Mouse (Mus musculus): ENCODE data around the gene Angptl6. TPM values are rescaled to one million over a fixed set of nuclear protein-coding genes. Genes with fewer than 3 reads are reported as not detected.
"Not testable (repeated sequence)": the region's sequence is repeated elsewhere in the genome, so short reads cannot be mapped to it uniquely, and the experiment has no call there.

The Angptl6 gene
- total RNA-seq, 2 experiments from 2014 or later = 7.3 to 10.7 TPM

DNA sequence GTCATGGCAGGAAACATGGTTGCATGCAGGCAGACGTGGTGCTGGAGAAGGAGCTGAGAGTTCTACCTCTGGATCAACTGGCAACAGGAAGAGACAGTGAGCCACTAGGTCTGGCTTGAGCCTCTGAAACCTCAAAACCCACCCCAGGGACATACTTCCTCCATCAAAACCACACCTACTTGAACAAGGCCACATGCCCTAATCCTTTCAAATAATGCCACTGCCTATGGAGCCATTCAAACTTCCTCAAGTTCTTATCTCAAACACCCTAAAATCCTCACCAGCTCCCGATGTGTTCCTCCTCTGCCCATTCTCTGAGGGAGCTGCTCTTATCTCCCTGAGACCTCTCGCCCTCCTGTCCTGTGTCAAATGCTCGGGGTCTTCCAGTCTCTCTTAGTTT is 37.3 kb downstream of the Angptl6 start:
- DNase-seq (ENCODE audit: low spot score in 2 of 2) = no peak

DNA sequence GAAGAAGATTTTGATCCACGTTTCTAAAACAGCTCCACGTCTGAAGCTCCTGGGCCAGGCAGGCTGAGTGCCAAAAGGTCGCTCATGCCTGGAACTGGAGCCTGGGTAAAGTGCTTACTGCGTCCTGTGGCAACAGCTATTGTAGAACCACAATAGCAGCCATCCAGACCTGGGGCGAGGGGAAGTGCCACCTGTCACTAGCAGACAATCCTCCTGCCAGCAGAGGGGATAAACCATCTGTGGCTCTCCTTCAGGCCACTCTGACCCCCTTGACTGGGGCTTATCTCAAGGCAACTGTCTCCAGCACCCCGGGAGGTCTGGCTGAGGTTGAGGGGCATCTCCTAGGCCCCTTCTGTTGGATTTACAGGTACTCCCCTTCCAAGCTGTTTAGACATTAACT is 40.6 kb downstream of the Angptl6 start:
- DNase-seq (ENCODE audit: low spot score in 2 of 2) = no peak

GRCm38 (mm10) chr9:20837184-20837947 is 42.2 kb downstream of the Angptl6 start:
- DNase-seq (ENCODE audit: low spot score in 2 of 2) = no peak

DNA sequence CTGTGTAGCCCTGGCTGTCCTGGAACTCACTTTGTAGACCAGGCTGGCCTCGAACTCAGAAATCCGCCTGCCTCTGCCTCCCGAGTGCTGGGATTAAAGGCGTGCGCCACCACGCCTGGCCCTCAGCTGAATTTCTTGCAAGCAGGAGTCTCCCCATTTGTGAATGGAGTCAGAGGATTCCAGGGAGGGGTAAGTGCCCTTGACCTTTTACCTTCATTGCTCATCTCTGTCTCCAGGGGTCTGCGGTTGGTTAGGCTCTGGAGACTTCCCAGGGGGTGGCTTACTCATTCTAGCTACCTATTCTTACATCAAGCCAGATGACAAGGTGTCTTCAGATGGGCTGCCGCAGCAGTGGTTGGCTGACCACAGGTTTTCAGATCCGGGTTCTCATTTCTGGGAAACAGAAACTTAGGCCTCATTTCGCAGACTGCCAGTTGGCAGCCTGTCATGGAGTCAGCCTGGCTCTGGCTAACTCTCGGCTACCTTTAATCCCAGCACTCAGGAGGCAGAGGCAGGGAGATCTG is 44.0 kb downstream of the Angptl6 start:
- DNase-seq (ENCODE audit: low spot score in 2 of 2) = not testable (repeated sequence)

DNA sequence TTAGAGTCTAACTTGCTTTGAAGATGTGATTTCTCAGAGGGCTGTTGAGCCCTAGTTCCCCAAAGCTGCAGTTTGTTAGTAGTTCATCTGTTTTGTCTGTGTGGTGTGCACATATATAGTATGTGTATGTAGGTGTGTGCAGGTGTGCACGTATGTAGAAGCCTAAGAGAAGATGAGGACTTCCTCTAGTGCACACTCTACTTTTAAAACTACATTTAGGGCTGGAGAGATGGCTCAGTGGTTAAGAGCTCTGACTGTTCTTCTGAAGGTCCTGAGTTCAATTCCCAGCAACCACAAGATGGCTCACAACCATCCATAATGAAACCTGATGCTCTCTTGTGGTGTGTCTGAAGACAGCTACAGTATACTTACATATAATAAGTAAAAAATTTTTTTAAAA is 44.6 kb downstream of the Angptl6 start:
- no peak for DNase-seq (ENCODE audit: low spot score in 2 of 2)

DNA sequence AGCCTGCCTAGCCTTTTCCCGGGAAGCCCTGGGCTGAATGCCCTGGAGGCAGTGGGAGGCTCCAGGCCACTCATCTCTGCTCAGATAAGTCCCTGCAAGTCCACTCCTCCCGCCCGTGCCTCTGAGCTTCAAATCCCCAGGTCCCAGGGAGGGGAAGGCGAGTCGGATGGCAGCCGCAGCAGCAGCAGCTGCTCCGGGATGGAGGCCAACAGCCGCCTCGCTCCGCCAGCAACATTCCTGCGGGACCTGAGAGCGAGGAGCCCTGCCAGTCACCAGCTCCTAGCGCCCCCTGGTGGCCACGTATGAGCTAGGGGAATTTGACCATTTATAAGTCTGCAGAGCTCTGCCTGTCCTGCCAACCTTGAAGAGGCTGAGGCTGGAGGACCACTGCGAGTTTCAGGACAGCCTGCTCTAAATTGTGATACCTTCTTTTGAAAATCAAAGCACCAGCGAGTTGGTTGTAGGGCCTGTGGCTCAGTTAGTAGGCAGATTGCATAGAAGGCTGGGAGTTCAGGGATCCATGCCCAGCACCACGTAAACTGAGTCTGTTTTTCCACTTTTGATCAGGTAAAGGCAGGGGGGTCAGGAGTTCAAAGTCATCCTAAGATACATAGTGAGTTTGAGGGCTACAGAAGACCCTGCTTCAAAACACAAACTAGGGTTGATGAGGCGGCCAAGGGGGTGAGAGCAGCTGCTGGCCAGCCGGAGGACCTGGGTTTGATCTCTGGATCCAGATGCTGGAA is 48.5 kb downstream of the Angptl6 start:
- peak; percentile 94 to 95 for DNase-seq (ENCODE audit: low spot score in 2 of 2)

GRCm38 (mm10) chr9:20828127-20828526 is 51.4 kb downstream of the Angptl6 start:
- no peak for DNase-seq (ENCODE audit: low spot score in 2 of 2)

GRCm38 (mm10) chr9:20825781-20826180 is 53.7 kb downstream of the Angptl6 start:
- no peak for DNase-seq (ENCODE audit: low spot score in 2 of 2)

Small RNA genes within 50 kb of the gene (microRNA-seq; reads per million reads assigned to microRNA genes)
- 0.68 to 1.1 reads per million in 2 experiments for gene Mir7081

Other genes starting within 250 kb of the Angptl6 start
- 100 to 1,000 TPM; 310 to 314 TPM for gene Ubl5, start 236.8 kb downstream of the Angptl6 start, total RNA-seq (2021)
- gene Fbxl12, start 235.0 kb downstream of the Angptl6 start, total RNA-seq (2021) = 10 to 100 TPM; 17.9 to 18.9 TPM
- gene Pin1, start 227.6 kb downstream of the Angptl6 start, total RNA-seq (2021) = 10 to 100 TPM; 33.8 to 34.0 TPM
- 10 to 100 TPM; 73.0 to 73.1 TPM for gene Olfm2, start 133.4 kb downstream of the Angptl6 start, total RNA-seq (2021)
- 1 to 10 TPM; 2.3 to 2.7 TPM for gene Col5a3, start 64.7 kb downstream of the Angptl6 start, total RNA-seq (2021)
- gene Rdh8, start 61.2 kb downstream of the Angptl6 start, total RNA-seq (2021) = not detected
- gene A230050P20Rik, start 11.1 kb downstream of the Angptl6 start, total RNA-seq (2021) = 10 to 100 TPM; 55.6 to 56.1 TPM
- 10 to 100 TPM; 21.3 to 25.6 TPM for gene Ppan, start 8.4 kb upstream of the Angptl6 start, total RNA-seq (2021)
- 100 to 1,000 TPM; 114 to 123 TPM for gene Eif3g, start 18.9 kb upstream of the Angptl6 start, total RNA-seq (2021)
- 10 to 100 TPM; 35.5 to 37.1 TPM for gene Dnmt1, start 80.2 kb upstream of the Angptl6 start, total RNA-seq (2021)
- 1 to 10 TPM; 2.1 to 3.5 TPM for gene S1pr2, start 97.1 kb upstream of the Angptl6 start, total RNA-seq (2021)
- 10 to 100 TPM; 60.4 to 62.8 TPM for gene Mrpl4, start 123.0 kb upstream of the Angptl6 start, total RNA-seq (2021)
- 1 to 10 TPM; 2.9 to 3.2 TPM for gene Icam1, start 136.3 kb upstream of the Angptl6 start, total RNA-seq (2021)
- gene Icam4, start 149.6 kb upstream of the Angptl6 start, total RNA-seq (2021) = under 1 TPM; 0.41 to 0.44 TPM
- gene Icam5, start 152.3 kb upstream of the Angptl6 start, total RNA-seq (2021) = 100 to 1,000 TPM; 337 to 341 TPM
- 1 to 10 TPM in 1 of 2 experiments, not detected in 1; 2.0 TPM for gene Zglp1, start 187.4 kb upstream of the Angptl6 start, total RNA-seq (2021)
- 1 to 10 TPM in 1 of 2 experiments, under 1 TPM in 1; 0.55 to 1.6 TPM for gene Gm49373, start 193.4 kb upstream of the Angptl6 start, total RNA-seq (2021)
- gene Fdx1l, start 193.9 kb upstream of the Angptl6 start, total RNA-seq (2021) = 10 to 100 TPM; 53.6 to 58.8 TPM
- 1 to 10 TPM; 1.8 to 2.0 TPM for gene Gm38431, start 212.3 kb upstream of the Angptl6 start, total RNA-seq (2021)
- 10 to 100 TPM; 34.0 to 37.4 TPM for gene Raver1, start 212.3 kb upstream of the Angptl6 start, total RNA-seq (2021)